Mouse (Mus musculus) liver, adult 2 months (tissue): ENCODE results near the gene Fam107a. TPM values are rescaled to one million over a fixed set of nuclear protein-coding genes. Genes with fewer than 3 reads are reported as not detected.

ENCODE experiments used
- DNase-seq: peaks from one replicate; pipeline ENCODE4 v3.0.0-alpha.2; 2011; ENCODE audit warnings: low read depth, low spot score; ENCODE audit errors: extremely low read depth
- H3K27ac ChIP-seq: fragments of 200-500 bp; replicated peaks from 2 replicates; pipeline ENCODE4 v1.5.1; 2012; ENCODE audit warnings: low read depth, mild to moderate bottlenecking, control low read depth, inconsistent platforms, low read length; ENCODE audit not compliant: insufficient read depth
- H3K27me3 ChIP-seq: fragments of 200-500 bp; 2 replicates; pipeline ENCODE4 v1.6.1; 2012; ENCODE audit warnings: mild to moderate bottlenecking, moderate library complexity, low read length, inconsistent platforms; ENCODE audit not compliant: control insufficient read depth, insufficient read depth
- H3K36me3 ChIP-seq: fragments of 200-500 bp; 2 replicates; pipeline ENCODE4 v1.6.1; 2012; ENCODE audit warnings: low read length, inconsistent platforms; ENCODE audit not compliant: control insufficient read depth, insufficient read depth
- H3K4me1 ChIP-seq: fragments of 200-500 bp; 2 replicates; pipeline ENCODE4 v1.6.1; 2011; ENCODE audit warnings: low read length; ENCODE audit not compliant: control insufficient read depth, insufficient read depth
- H3K4me3 ChIP-seq: fragments of 200-500 bp; 2 replicates; pipeline ENCODE4 v1.5.1; 2011; ENCODE audit warnings: low read depth, mild to moderate bottlenecking, control low read depth, low read length, moderate library complexity; ENCODE audit not compliant: insufficient read depth
- H3K79me2 ChIP-seq: fragments of 200-500 bp; 2 replicates; pipeline ENCODE4 v1.6.1; 2012; ENCODE audit warnings: inconsistent platforms, mild to moderate bottlenecking, low read length, moderate library complexity; ENCODE audit not compliant: control insufficient read depth, insufficient read depth
- H3K9ac ChIP-seq: fragments of 200-500 bp; 2 replicates; pipeline ENCODE4 v1.6.1; 2012; ENCODE audit warnings: low read depth, mild to moderate bottlenecking, control low read depth, inconsistent platforms, low read length
- CTCF ChIP-seq: fragments of 200-500 bp; IDR thresholded peaks from 2 replicates; pipeline ENCODE4 v1.5.1; 2011; ENCODE audit warnings: low read depth, low read length, control low read depth
- POLR2A ChIP-seq: fragments of 200-500 bp; IDR thresholded peaks from 2 replicates; pipeline ENCODE4 v1.6.1; 2011; ENCODE audit warnings: low read length, control low read depth; ENCODE audit not compliant: insufficient read depth; ENCODE audit errors: extremely low read depth
- WGBS: fragments of 180-500 bp; shearing (Covaris S2); methylation state at CpG from one replicate; pipeline ENCODE4 v1.1.7; 2018; 5-methylcytosine and 5-hydroxymethylcytosine counted together
- polyA plus RNA-seq: library from polyadenylated mRNA; depleted of rRNA; stranded (reverse); fragments of >200 nt; gene quantifications from 2 replicates; pipeline ENCODE4 v1.2.3, GENCODE M21; 2012
- total RNA-seq: library from RNA; depleted of rRNA; stranded (reverse); fragments of >200 nt; gene quantifications from 2 replicates; pipeline ENCODE4 v1.2.3, GENCODE M21; 2014

Fam107a gene
- total and polyA plus RNA-seq, 2 experiments: not detected

- TF ChIP-seq CTCF (no peak), POLR2A (no peak)
- no peaks in the 10 kb centered on the region for H3K36me3 ChIP-seq
- no peak overlapping the region for H3K4me3 ChIP-seq
- DNase-seq: no peak
- no peak overlapping the region for H3K27ac ChIP-seq
- H3K79me2 ChIP-seq: no peaks in the 10 kb centered on the region
- H3K9ac ChIP-seq: no peak overlapping the region
- 81% methylated on average over 9 of the region's 9 CpGs for WGBS
- H3K4me1 ChIP-seq: no peaks in the 10 kb centered on the region
- no peaks in the 10 kb centered on the region for H3K27me3 ChIP-seq
Observed at GRCm38 (mm10) chr14:8348927-8349326, 31.1 kb upstream of the Fam107a start.

GRCm38 (mm10) chr14:8346255-8346997 is 28.6 kb upstream of the Fam107a start:
- WGBS: 30% methylated on average over 7 of the region's 7 CpGs
- H3K36me3 ChIP-seq: no peaks in the 10 kb centered on the region
- H3K27me3 ChIP-seq: no peaks in the 10 kb centered on the region
- no peak overlapping the region for H3K27ac ChIP-seq
- H3K9ac ChIP-seq: no peak overlapping the region
- no peaks in the 10 kb centered on the region for H3K79me2 ChIP-seq
- TF ChIP-seq CTCF: peak; percentile 76
- TF ChIP-seq POLR2A: no peak
- DNase-seq: peak; percentile 63
- no peaks in the 10 kb centered on the region for H3K4me1 ChIP-seq
- H3K4me3 ChIP-seq: no peak overlapping the region

- DNase-seq: no peak
- WGBS: 89% methylated on average over 4 of the region's 4 CpGs
- H3K36me3 ChIP-seq: no peaks in the 10 kb centered on the region
- no peaks in the 10 kb centered on the region for H3K79me2 ChIP-seq
- no peak overlapping the region for H3K27ac ChIP-seq
- H3K4me3 ChIP-seq: no peak overlapping the region
- no peaks in the 10 kb centered on the region for H3K27me3 ChIP-seq
- H3K9ac ChIP-seq: no peak overlapping the region
- TF ChIP-seq POLR2A (no peak), CTCF (no peak)
- H3K4me1 ChIP-seq: no peaks in the 10 kb centered on the region
Observed at GRCm38 (mm10) chr14:8345566-8345965, 27.7 kb upstream of the Fam107a start.

- TF ChIP-seq CTCF: no peak
- no peak for TF ChIP-seq POLR2A
- 69% methylated on average over 5 of the region's 5 CpGs for WGBS
- no peak for DNase-seq
- Histone ChIP-seq H3K36me3 (no peaks in the 10 kb centered on the region), H3K4me1 (no peaks in the 10 kb centered on the region), H3K27ac (no peak overlapping the region), H3K79me2 (no peaks in the 10 kb centered on the region), H3K4me3 (no peak overlapping the region), H3K27me3 (no peaks in the 10 kb centered on the region), H3K9ac (no peak overlapping the region)
Observed at GRCm38 (mm10) chr14:8342509-8343106, 24.8 kb upstream of the Fam107a start.

- Histone ChIP-seq H3K27me3 (no peaks in the 10 kb centered on the region), H3K36me3 (no peaks in the 10 kb centered on the region), H3K4me3 (no peak overlapping the region), H3K4me1 (no peaks in the 10 kb centered on the region), H3K9ac (no peak overlapping the region), H3K79me2 (no peaks in the 10 kb centered on the region), H3K27ac (no peak overlapping the region)
- DNase-seq: no peak
- 49% methylated on average over 4 of the region's 4 CpGs for WGBS
- no peak for TF ChIP-seq CTCF
- no peak for TF ChIP-seq POLR2A
Observed at GRCm38 (mm10) chr14:8340226-8340625, 22.4 kb upstream of the Fam107a start.

GRCm38 (mm10) chr14:8335947-8336346 is 18.1 kb upstream of the Fam107a start:
- no peak overlapping the region for H3K4me3 ChIP-seq
- WGBS: 87% methylated on average over 10 of the region's 10 CpGs
- DNase-seq: no peak
- peaks cover 8% of the 10 kb centered on the region; the same call in 1 of the 2 replicates for H3K4me1 ChIP-seq
- no peak for TF ChIP-seq CTCF
- no peak for TF ChIP-seq POLR2A
- H3K27ac ChIP-seq: no peak overlapping the region
- H3K36me3 ChIP-seq: no peaks in the 10 kb centered on the region
- H3K9ac ChIP-seq: no peak overlapping the region
- no peaks in the 10 kb centered on the region for H3K27me3 ChIP-seq
- no peaks in the 10 kb centered on the region for H3K79me2 ChIP-seq
